Mouse (Mus musculus) natural killer cell, adult 2 months (primary cell): ENCODE measurements around the gene Wnt4.

Source experiments
- DNase-seq, 2 experiments: peaks; one replicate each; pipeline ENCODE4 v3.0.0; 2022; ENCODE audit warnings: low spot score in 2 of 2

Gene Wnt4

GRCm38 (mm10) chr4:137277166-137277513 lies at the start of gene Wnt4:
Gene Wnt4 (plus strand): TSS chr4:137277489.
- no peak for DNase-seq

- DNase-seq: no peak
These were observed 48.6 kb upstream of the Wnt4 start for GRCm38 (mm10) chr4:137228566-137229115.

GRCm38 (mm10) chr4:137231494-137232470 lies 45.5 kb upstream of the Wnt4 start:
- no peak for DNase-seq

- no peak for DNase-seq
These were observed 43.7 kb upstream of the Wnt4 start for GRCm38 (mm10) chr4:137233632-137234031.

GRCm38 (mm10) chr4:137234444-137234843 lies 42.8 kb upstream of the Wnt4 start:
- DNase-seq: no peak

GRCm38 (mm10) chr4:137235368-137235767 lies 41.9 kb upstream of the Wnt4 start:
- DNase-seq: no peak

GRCm38 (mm10) chr4:137244883-137245282 lies 32.4 kb upstream of the Wnt4 start:
- no peak for DNase-seq

- no peak for DNase-seq
These were observed 27.0 kb upstream of the Wnt4 start for GRCm38 (mm10) chr4:137250333-137250732.

GRCm38 (mm10) chr4:137250849-137251248 lies 26.4 kb upstream of the Wnt4 start:
- no peak for DNase-seq

GRCm38 (mm10) chr4:137253601-137254000 lies 23.7 kb upstream of the Wnt4 start:
- no peak for DNase-seq

GRCm38 (mm10) chr4:137254206-137254976 lies 22.9 kb upstream of the Wnt4 start:
- DNase-seq: no peak

- DNase-seq: no peak
These were observed 21.7 kb upstream of the Wnt4 start for GRCm38 (mm10) chr4:137255568-137255967.

- DNase-seq: no peak
These were observed 15.5 kb upstream of the Wnt4 start for GRCm38 (mm10) chr4:137261826-137262225.

GRCm38 (mm10) chr4:137264066-137264465 lies 13.2 kb upstream of the Wnt4 start:
- no peak for DNase-seq

- no peak for DNase-seq
These were observed 12.2 kb upstream of the Wnt4 start for GRCm38 (mm10) chr4:137265116-137265515.

- no peak for DNase-seq
These were observed 8.7 kb upstream of the Wnt4 start for GRCm38 (mm10) chr4:137268541-137268940.

- DNase-seq: no peak
These were observed 5.4 kb upstream of the Wnt4 start for GRCm38 (mm10) chr4:137271856-137272255.

GRCm38 (mm10) chr4:137274304-137274703 lies 3.0 kb upstream of the Wnt4 start:
- DNase-seq: no peak

- DNase-seq: no peak
These were observed 685 bp upstream of the Wnt4 start for GRCm38 (mm10) chr4:137276443-137277165.

GRCm38 (mm10) chr4:137277600-137278143 lies 383 bp downstream of the Wnt4 start:
- DNase-seq: no peak
